Mouse (Mus musculus): ENCODE measurements at regions not wholly inside any gene's neighbourhood (a gene's known extent, or its start where the extent isn't known, plus 50 kb on each side); places are given as distances from the start of the nearest gene placed in this dataset.

GRCm38 (mm10) chr1:164541711-164542110, 83.6 kb upstream of the Atp1b1 start:
- H3K4me2 ChIP-seq (ENCODE audit: low read depth, low read length), result no peak overlapping the region
- no peak for DNase-seq (ENCODE audit: low spot score)
- no peaks in the 10 kb centered on the region for H3K27me3 ChIP-seq (ENCODE audit: control insufficient read depth, insufficient read depth, low read length)
- H3K9ac ChIP-seq (replicated peaks; ENCODE audit: low read depth, low read length), result no peak overlapping the region
- peaks cover 6% of the 10 kb centered on the region; the same call in 1 of the 2 replicates for H3K4me1 ChIP-seq (ENCODE audit: control insufficient read depth, insufficient read depth)
- H3K27ac ChIP-seq (ENCODE audit: low read depth), result no peak overlapping the region
- 76% methylated on average over 1 of the region's 1 CpGs for WGBS
- TF ChIP-seq CTCF (IDR thresholded peaks at IDR 0.05; ENCODE audit: low read depth) (no peak), EP300 (IDR thresholded peaks at IDR 0.05; ENCODE audit: low read depth) (no peak)
- H3K4me3 ChIP-seq (ENCODE audit: low read depth, low read length), result no peak overlapping the region
- ATAC-seq (ENCODE audit: insufficient read depth, low read depth), result no peak
- no peaks in the 10 kb centered on the region for H3K9me3 ChIP-seq (replicated peaks; ENCODE audit: control insufficient read depth, low read length)
- H3K36me3 ChIP-seq (replicated peaks; ENCODE audit: control insufficient read depth, insufficient read depth, low read length), result no peaks in the 10 kb centered on the region

- Histone ChIP-seq H3K4me1 (ENCODE audit: control insufficient read depth, insufficient read depth) (peaks cover 3% of the 10 kb centered on the region; the same call in 1 of the 2 replicates), H3K27me3 (ENCODE audit: control insufficient read depth, insufficient read depth, low read length) (no peaks in the 10 kb centered on the region), H3K9ac (replicated peaks; ENCODE audit: low read depth, low read length) (no peak overlapping the region), H3K4me3 (ENCODE audit: low read depth, low read length) (no peak overlapping the region), H3K4me2 (ENCODE audit: low read depth, low read length) (no peak overlapping the region), H3K9me3 (replicated peaks; ENCODE audit: control insufficient read depth, low read length) (no peaks in the 10 kb centered on the region), H3K36me3 (replicated peaks; ENCODE audit: control insufficient read depth, insufficient read depth, low read length) (no peaks in the 10 kb centered on the region), H3K27ac (ENCODE audit: low read depth) (no peak overlapping the region)
- no peak for ATAC-seq (ENCODE audit: insufficient read depth, low read depth)
- 65% methylated on average over 5 of the region's 5 CpGs for WGBS
- DNase-seq (ENCODE audit: low spot score), result no peak
- TF ChIP-seq EP300 (IDR thresholded peaks at IDR 0.05; ENCODE audit: low read depth), result no peak
- TF ChIP-seq CTCF (IDR thresholded peaks at IDR 0.05; ENCODE audit: low read depth), result no peak
These were observed 80.3 kb upstream of the Atp1b1 start for GRCm38 (mm10) chr1:164538304-164539043.

- no peaks in the 10 kb centered on the region for H3K4me1 ChIP-seq (ENCODE audit: control insufficient read depth, insufficient read depth)
- no peak overlapping the region for H3K9ac ChIP-seq (replicated peaks; ENCODE audit: low read depth, low read length)
- ATAC-seq (ENCODE audit: insufficient read depth, low read depth) (no peak), DNase-seq (ENCODE audit: low spot score) (no peak)
- no peak overlapping the region for H3K4me3 ChIP-seq (ENCODE audit: low read depth, low read length)
- H3K36me3 ChIP-seq (replicated peaks; ENCODE audit: control insufficient read depth, insufficient read depth, low read length), result no peaks in the 10 kb centered on the region
- no peak overlapping the region for H3K27ac ChIP-seq (ENCODE audit: low read depth)
- TF ChIP-seq CTCF (IDR thresholded peaks at IDR 0.05; ENCODE audit: low read depth), result no peak
- TF ChIP-seq EP300 (IDR thresholded peaks at IDR 0.05; ENCODE audit: low read depth), result no peak
- H3K27me3 ChIP-seq (ENCODE audit: control insufficient read depth, insufficient read depth, low read length), result no peaks in the 10 kb centered on the region
- no peaks in the 10 kb centered on the region for H3K9me3 ChIP-seq (replicated peaks; ENCODE audit: control insufficient read depth, low read length)
- 80% methylated on average over 7 of the region's 7 CpGs for WGBS
- no peak overlapping the region for H3K4me2 ChIP-seq (ENCODE audit: low read depth, low read length)
These were observed 79.3 kb upstream of the Atp1b1 start for GRCm38 (mm10) chr1:164537324-164537948.

GRCm38 (mm10) chr1:164532196-164532595, 74.0 kb upstream of the Atp1b1 start:
- DNase-seq (ENCODE audit: low spot score) (no peak), ATAC-seq (ENCODE audit: insufficient read depth, low read depth) (no peak)
- Histone ChIP-seq H3K27ac (ENCODE audit: low read depth) (no peak overlapping the region), H3K9me3 (replicated peaks; ENCODE audit: control insufficient read depth, low read length) (no peaks in the 10 kb centered on the region), H3K4me2 (ENCODE audit: low read depth, low read length) (no peak overlapping the region), H3K4me1 (ENCODE audit: control insufficient read depth, insufficient read depth) (no peaks in the 10 kb centered on the region), H3K36me3 (replicated peaks; ENCODE audit: control insufficient read depth, insufficient read depth, low read length) (no peaks in the 10 kb centered on the region), H3K9ac (replicated peaks; ENCODE audit: low read depth, low read length) (no peak overlapping the region), H3K4me3 (ENCODE audit: low read depth, low read length) (no peak overlapping the region), H3K27me3 (ENCODE audit: control insufficient read depth, insufficient read depth, low read length) (no peaks in the 10 kb centered on the region)
- TF ChIP-seq CTCF (IDR thresholded peaks at IDR 0.05; ENCODE audit: low read depth), result no peak
- TF ChIP-seq EP300 (IDR thresholded peaks at IDR 0.05; ENCODE audit: low read depth), result no peak
- WGBS, result 85% methylated on average over 5 of the region's 5 CpGs

GRCm38 (mm10) chr1:164531741-164532140, 73.6 kb upstream of the Atp1b1 start:
- H3K36me3 ChIP-seq (replicated peaks; ENCODE audit: control insufficient read depth, insufficient read depth, low read length), result no peaks in the 10 kb centered on the region
- ATAC-seq (ENCODE audit: insufficient read depth, low read depth) (no peak), DNase-seq (ENCODE audit: low spot score) (no peak)
- WGBS, result 89% methylated on average over 1 of the region's 1 CpGs
- H3K9ac ChIP-seq (replicated peaks; ENCODE audit: low read depth, low read length), result no peak overlapping the region
- TF ChIP-seq EP300 (IDR thresholded peaks at IDR 0.05; ENCODE audit: low read depth) (no peak), CTCF (IDR thresholded peaks at IDR 0.05; ENCODE audit: low read depth) (no peak)
- H3K4me3 ChIP-seq (ENCODE audit: low read depth, low read length), result no peak overlapping the region
- H3K9me3 ChIP-seq (replicated peaks; ENCODE audit: control insufficient read depth, low read length), result no peaks in the 10 kb centered on the region
- H3K4me1 ChIP-seq (ENCODE audit: control insufficient read depth, insufficient read depth), result no peaks in the 10 kb centered on the region
- H3K27ac ChIP-seq (ENCODE audit: low read depth), result no peak overlapping the region
- H3K27me3 ChIP-seq (ENCODE audit: control insufficient read depth, insufficient read depth, low read length), result no peaks in the 10 kb centered on the region
- H3K4me2 ChIP-seq (ENCODE audit: low read depth, low read length), result no peak overlapping the region
